29 mouse cellular contexts compared by ENCODE assay signal in the genomic region with DNA sequence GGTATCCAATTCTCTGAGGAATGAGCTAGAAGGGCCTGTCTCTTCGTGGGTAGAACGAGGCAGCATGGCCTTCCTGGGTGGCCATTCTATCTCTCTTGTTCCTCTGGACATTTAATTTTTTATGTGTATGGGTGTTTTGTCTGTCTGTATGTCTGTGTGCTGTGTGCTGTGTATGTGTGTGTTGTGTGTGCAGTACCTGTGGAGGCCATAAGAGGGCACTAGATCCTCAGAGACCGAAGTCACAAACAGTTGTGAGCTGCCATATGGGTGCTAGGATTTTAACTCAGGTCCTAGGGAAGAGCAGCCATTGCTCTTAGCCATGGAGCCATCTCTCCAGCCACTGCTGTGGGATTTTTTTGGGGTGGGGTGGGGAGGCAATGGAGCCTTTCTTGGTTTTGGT. TPM values are rescaled to one million over a fixed set of nuclear protein-coding genes. Genes with fewer than 3 reads are reported as not detected.
A peak's percentile ranks its signal among the peaks of the same experiment; 100 is the strongest.
DNase-seq lines count a peak whose midpoint lies in the region; ATAC-seq and TF ChIP-seq lines count a peak whose summit lies in the region.
"Had no signal": no experiment of that assay in that cellular context is flagged by ENCODE, and none has a peak within 500 bp of the region (broad histone marks: within the 10 kb centered on the region; RNA-seq: fewer than 3 reads in every experiment).

No protein-coding gene starts in this region.

- H3K4me1 ChIP-seq in intestine, postnatal 0 days (replicated peaks; ENCODE audit: control insufficient read depth, insufficient read depth, low read length), result no peaks in the 10 kb centered on the region
- 0 out of 2 replicates have a peak, but pooled peaks cover 8% of the 10 kb centered on the region for H3K4me1 ChIP-seq in intestine, embryonic 16.5 days (ENCODE audit: control insufficient read depth, insufficient read depth, low read length)
- peaks cover 4% of the 10 kb centered on the region; the same call in 1 of the 2 replicates for H3K4me1 ChIP-seq in lung, embryonic 14.5 days (ENCODE audit: insufficient read depth)
- no peaks in the 10 kb centered on the region for H3K4me1 ChIP-seq in MEL (ENCODE audit: control insufficient read depth in 1 of 2, insufficient read depth in 2 of 2, low read length in 2 of 2)
- H3K4me1 ChIP-seq in stomach, postnatal 0 days (replicated peaks; ENCODE audit: control insufficient read depth, insufficient read depth), result no peaks in the 10 kb centered on the region

- no peak for TF ChIP-seq EP300 in MEL (IDR thresholded peaks at IDR 0.05; ENCODE audit: low read depth in 1 of 2, low read length in 2 of 2)
- no peak for TF ChIP-seq EP300 in stomach, postnatal 0 days (optimal IDR thresholded peaks at IDR 0.05)

- no peak overlapping the region for H3K4me2 ChIP-seq in intestine, postnatal 0 days (replicated peaks; ENCODE audit: low read depth)
- no peak overlapping the region for H3K4me2 ChIP-seq in intestine, embryonic 16.5 days (ENCODE audit: low read depth, low read length)
- H3K4me2 ChIP-seq in lung, embryonic 14.5 days, result no peak overlapping the region
- H3K4me2 ChIP-seq in stomach, postnatal 0 days (replicated peaks; ENCODE audit: low read depth), result no peak overlapping the region
- H3K4me2 ChIP-seq: forebrain, embryonic 13.5 days; heart, embryonic 13.5 days; intestine, embryonic 15.5 days; limb, embryonic 13.5 days; liver, embryonic 13.5 days; lung, embryonic 15.5 days; neural tube, embryonic 12.5 days had no signal

- H3K27ac ChIP-seq in intestine, postnatal 0 days (ENCODE audit: low read depth, low read length), result no peak overlapping the region
- H3K27ac ChIP-seq in intestine, embryonic 16.5 days (ENCODE audit: low read length), result no peak overlapping the region
- no peak overlapping the region for H3K27ac ChIP-seq in lung, embryonic 14.5 days (ENCODE audit: low read depth)
- H3K27ac ChIP-seq in MEL (ENCODE audit: control insufficient read depth, low read depth, low read length), result no peak overlapping the region
- no peak overlapping the region for H3K27ac ChIP-seq in stomach, postnatal 0 days (replicated peaks)
- H3K27ac ChIP-seq: forebrain, embryonic 13.5 days; heart, embryonic 13.5 days; hindbrain, embryonic 10.5 days; intestine, embryonic 15.5 days; limb, embryonic 13.5 days; liver, embryonic 13.5 days; lung, embryonic 15.5 days; macrophage; neural tube, embryonic 12.5 days had no signal

- no peak for DNase-seq in lung, embryonic 14.5 days
- DNase-seq in lung, postnatal 25 days (ENCODE audit: low spot score), result no peak
- no peak for DNase-seq in MEL (ENCODE audit: low read depth, low spot score)
- no peak for DNase-seq in stomach, postnatal 0 days (ENCODE audit: low spot score)
- DNase-seq: adrenal gland, postnatal 10 days; cerebellum, adult 8-10 months; cerebellum, postnatal 25 days; heart, postnatal 14 days; kidney, postnatal 25 days; liver, embryonic 13.5 days; right cerebral cortex, adult 18-20 months; spleen, adult 18-20 months; thymus, adult 18-20 months; thymus, postnatal 4 days had no signal

- no peaks in the 10 kb centered on the region for H3K9me3 ChIP-seq in intestine, postnatal 0 days (ENCODE audit: control insufficient read depth)
- H3K9me3 ChIP-seq in intestine, embryonic 16.5 days (ENCODE audit: control insufficient read depth, low read length), result no peaks in the 10 kb centered on the region
- H3K9me3 ChIP-seq in lung, embryonic 14.5 days (ENCODE audit: low read depth, low read length), result no peaks in the 10 kb centered on the region
- H3K9me3 ChIP-seq in MEL (replicated peaks; ENCODE audit: insufficient read depth, low read length), result no peaks in the 10 kb centered on the region
- H3K9me3 ChIP-seq in stomach, postnatal 0 days (ENCODE audit: control insufficient read depth, low read length), result no peaks in the 10 kb centered on the region
- H3K9me3 ChIP-seq: heart, embryonic 13.5 days; intestine, embryonic 15.5 days had no signal

- peak; percentile 40 for TF ChIP-seq CTCF in intestine, postnatal 0 days (IDR thresholded peaks at IDR 0.05; ENCODE audit: low read depth)
- TF ChIP-seq CTCF in lung, embryonic 14.5 days (IDR thresholded peaks at IDR 0.05; ENCODE audit: low read depth), result peak; percentile 23; the same call in 1 of the 2 replicates
- peak; percentile 11 to 36 (median 32); a peak in 3 of 6 replicates for TF ChIP-seq CTCF in MEL (IDR thresholded peaks at IDR 0.05 in 2 of 3, conservative IDR thresholded peaks at IDR 0.05 in 1 of 3; ENCODE audit: control insufficient read depth in 1 of 3, insufficient read depth in 1 of 3, low read depth in 2 of 3, low read length in 3 of 3, poor library complexity in 1 of 3, severe bottlenecking in 1 of 3)
- peak; percentile 21; the same call in 1 of the 2 replicates for TF ChIP-seq CTCF in stomach, postnatal 0 days (IDR thresholded peaks at IDR 0.05; ENCODE audit: low read depth)

- WGBS in intestine, postnatal 0 days, result 97% methylated on average over 3 of the region's 3 CpGs
- 94% methylated on average over 3 of the region's 3 CpGs for WGBS in intestine, embryonic 16.5 days
- WGBS in lung, embryonic 14.5 days, result 96% methylated on average over 3 of the region's 3 CpGs
- 91% methylated on average over 3 of the region's 3 CpGs for WGBS in stomach, postnatal 0 days

- ATAC-seq in intestine, postnatal 0 days, result no peak
- no peak for ATAC-seq in intestine, embryonic 16.5 days
- no peak for ATAC-seq in lung, embryonic 14.5 days (ENCODE audit: insufficient read depth)
- no peak for ATAC-seq in stomach, postnatal 0 days (ENCODE audit: low FRiP score, low TSS enrichment)
- ATAC-seq in frontal cortex, adult (ENCODE audit: low TSS enrichment), result no peak
- ATAC-seq: CD4-positive, CD25-positive, alpha-beta regulatory T cell, adult 4 months; forebrain, embryonic 13.5 days; hindbrain, embryonic 16.5 days; intestine, embryonic 15.5 days; midbrain, embryonic 16.5 days had no signal

- no peaks in the 10 kb centered on the region for H3K36me3 ChIP-seq in intestine, postnatal 0 days (ENCODE audit: control insufficient read depth, insufficient read depth)
- H3K36me3 ChIP-seq in intestine, embryonic 16.5 days (ENCODE audit: control insufficient read depth, insufficient read depth, low read length), result no peaks in the 10 kb centered on the region
- H3K36me3 ChIP-seq in lung, embryonic 14.5 days (ENCODE audit: insufficient read depth), result no peaks in the 10 kb centered on the region
- no peaks in the 10 kb centered on the region; a peak in 2 of 4 replicates for H3K36me3 ChIP-seq in MEL (ENCODE audit: control insufficient read depth in 1 of 2, insufficient read depth in 2 of 2, low read length in 2 of 2)
- H3K36me3 ChIP-seq in stomach, postnatal 0 days (ENCODE audit: control insufficient read depth, insufficient read depth, low read length), result no peaks in the 10 kb centered on the region
- H3K36me3 ChIP-seq: intestine, embryonic 15.5 days; limb, embryonic 13.5 days; lung, embryonic 15.5 days; neural tube, embryonic 12.5 days had no signal

- H3K4me3 ChIP-seq in intestine, postnatal 0 days (ENCODE audit: low read depth, low read length), result no peak overlapping the region
- no peak overlapping the region for H3K4me3 ChIP-seq in intestine, embryonic 16.5 days (ENCODE audit: low read length)
- no peak overlapping the region for H3K4me3 ChIP-seq in lung, embryonic 14.5 days (ENCODE audit: low read depth, low read length)
- H3K4me3 ChIP-seq in MEL (ENCODE audit: control insufficient read depth in 1 of 2, insufficient read depth in 1 of 2, low read depth in 2 of 2, low read length in 2 of 2), result no peak overlapping the region
- H3K4me3 ChIP-seq in stomach, postnatal 0 days (ENCODE audit: low read depth, low read length), result no peak overlapping the region
- H3K4me3 ChIP-seq: forebrain, embryonic 13.5 days; heart, embryonic 13.5 days; hindbrain, embryonic 10.5 days; intestine, embryonic 15.5 days; limb, embryonic 13.5 days; liver, embryonic 13.5 days; lung, embryonic 15.5 days; myocyte; neural tube, embryonic 12.5 days had no signal

- peak; percentile 2 for TF ChIP-seq RAD21 in MEL (IDR thresholded peaks at IDR 0.05; ENCODE audit: low read depth, low read length)

- no peak for TF ChIP-seq POLR2A in MEL (IDR thresholded peaks at IDR 0.05; ENCODE audit: control insufficient read depth in 1 of 2, insufficient read depth in 1 of 2, low read depth in 1 of 2, low read length in 2 of 2, poor library complexity in 1 of 2)

- H3K9ac ChIP-seq in intestine, postnatal 0 days (ENCODE audit: low read depth, low read length), result no peak overlapping the region
- H3K9ac ChIP-seq in intestine, embryonic 16.5 days (ENCODE audit: low read depth, low read length), result no peak overlapping the region
- no peak overlapping the region for H3K9ac ChIP-seq in lung, embryonic 14.5 days
- no peak overlapping the region for H3K9ac ChIP-seq in MEL (ENCODE audit: control insufficient read depth, low read depth, low read length, poor library complexity, severe bottlenecking)
- no peak overlapping the region for H3K9ac ChIP-seq in stomach, postnatal 0 days (ENCODE audit: low read length)
- H3K9ac ChIP-seq: forebrain, embryonic 13.5 days; heart, embryonic 13.5 days; intestine, embryonic 15.5 days; limb, embryonic 13.5 days; liver, embryonic 13.5 days; lung, embryonic 15.5 days; neural tube, embryonic 12.5 days had no signal

- H3K79me2 ChIP-seq in MEL (ENCODE audit: control insufficient read depth, insufficient read depth, low read length, poor library complexity), result peaks cover 4% of the 10 kb centered on the region; the same call in 1 of the 2 replicates

- no peaks in the 10 kb centered on the region for H3K27me3 ChIP-seq in intestine, postnatal 0 days (replicated peaks; ENCODE audit: control insufficient read depth, insufficient read depth, low read length)
- no peaks in the 10 kb centered on the region for H3K27me3 ChIP-seq in intestine, embryonic 16.5 days (replicated peaks; ENCODE audit: control insufficient read depth, insufficient read depth, low read length)
- H3K27me3 ChIP-seq in lung, embryonic 14.5 days (ENCODE audit: insufficient read depth, low read length), result no peaks in the 10 kb centered on the region
- H3K27me3 ChIP-seq in MEL (ENCODE audit: control insufficient read depth in 1 of 2, insufficient read depth in 2 of 2, low read length in 2 of 2), result no peaks in the 10 kb centered on the region
- H3K27me3 ChIP-seq in stomach, postnatal 0 days (ENCODE audit: control insufficient read depth, insufficient read depth, low read length), result no peaks in the 10 kb centered on the region
- H3K27me3 ChIP-seq: forebrain, embryonic 13.5 days; heart, embryonic 13.5 days; intestine, embryonic 15.5 days; limb, embryonic 13.5 days; liver, embryonic 13.5 days; lung, embryonic 15.5 days; neural tube, embryonic 12.5 days had no signal

RNA-seq across cellular contexts. Expression of a gene that starts 15.5 kb away (rescaled TPM):
- polyA plus RNA-seq in intestine, postnatal 0 days (2015; fragmentation: Nextera tagmentation; extraction: Ambion mirVana), result 2.6 and 2.8 TPM in 2 replicates
- 2.5 TPM in 2 replicates for polyA plus RNA-seq in intestine, embryonic 16.5 days (2015; fragmentation: Nextera tagmentation; extraction: Ambion mirVana)
- polyA plus RNA-seq in lung, embryonic 14.5 days (2014; fragmentation: Nextera tagmentation; extraction: Ambion mirVana), result 5.3 and 5.4 TPM in 2 replicates
- 4.8 and 6.3 TPM in 2 replicates for total RNA-seq in MEL (2012; rRNA removed)
- 10 to 100 TPM in 1 of 2 experiments, not detected in 1; 58.0 TPM for polyA plus RNA-seq in MEL (2012; ENCODE audit: insufficient read depth in 1 of 2, insufficient read length in 2 of 2, low read depth in 1 of 2, low replicate concordance in 2 of 2, missing spikeins in 1 of 2)
- polyA plus RNA-seq in stomach, postnatal 0 days (2015; fragmentation: Nextera tagmentation; extraction: Ambion mirVana), result 1.1 and 1.4 TPM in 2 replicates

RNA-seq across cellular contexts. Expression of a gene that starts 55.3 kb away (rescaled TPM):
- 104 and 110 TPM in 2 replicates for polyA plus RNA-seq in intestine, postnatal 0 days (2015; fragmentation: Nextera tagmentation; extraction: Ambion mirVana)
- 152 and 165 TPM in 2 replicates for polyA plus RNA-seq in intestine, embryonic 16.5 days (2015; fragmentation: Nextera tagmentation; extraction: Ambion mirVana)
- polyA plus RNA-seq in lung, embryonic 14.5 days (2014; fragmentation: Nextera tagmentation; extraction: Ambion mirVana), result 78.4 and 80.1 TPM in 2 replicates
- total RNA-seq in MEL (2012; rRNA removed), result 62.4 and 65.7 TPM in 2 replicates
- 100 to 1,000 TPM in 1 of 2 experiments, not detected in 1; 190 TPM for polyA plus RNA-seq in MEL (2012; ENCODE audit: insufficient read depth in 1 of 2, insufficient read length in 2 of 2, low read depth in 1 of 2, low replicate concordance in 2 of 2, missing spikeins in 1 of 2)
- 92.3 and 97.4 TPM in 2 replicates for polyA plus RNA-seq in stomach, postnatal 0 days (2015; fragmentation: Nextera tagmentation; extraction: Ambion mirVana)
